Mouse (Mus musculus): ENCODE data around the gene 1110008P14Rik.

DNA sequence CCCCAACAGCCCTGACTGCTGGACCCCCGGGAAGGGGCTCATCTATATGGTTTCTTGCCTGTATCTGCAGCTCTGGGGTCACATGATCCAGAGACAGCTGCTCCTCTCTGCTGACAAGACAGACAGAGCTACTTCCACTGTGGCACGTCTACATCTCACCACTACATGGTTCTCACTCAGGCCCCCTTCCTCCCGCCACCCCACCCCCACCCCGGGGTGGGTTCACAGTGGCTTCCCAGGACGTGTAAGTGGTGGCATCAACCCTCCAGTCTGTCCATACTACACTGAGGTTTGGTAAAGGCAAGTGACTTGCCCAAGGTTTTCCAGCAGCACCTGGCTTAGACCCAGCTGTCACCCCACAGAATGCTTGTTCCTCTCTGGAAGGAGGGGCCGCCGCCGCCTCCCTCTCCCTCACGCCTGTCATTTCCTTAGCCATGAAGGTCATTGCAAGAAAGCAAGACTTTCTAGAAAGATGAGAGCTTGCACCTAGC, 30.2 kb downstream of the 1110008P14Rik start:
- TF ChIP-seq POLR2A (IDR thresholded peaks at IDR 0.05; ENCODE audit: borderline replicate concordance, insufficient read depth, low read length) (0 out of 2 replicates have a peak, but pooled peaks have one; percentile 6), CTCF (IDR thresholded peaks at IDR 0.05; ENCODE audit: borderline replicate concordance, insufficient read depth, low read depth, low read length) (no peak)

All from cerebellum, adult 2 months (tissue).